Mouse (Mus musculus) cerebellum, adult 11-12 months (tissue): ENCODE results near the gene Fkbp15.
A peak's percentile ranks its signal among the peaks of the same experiment; 100 is the strongest.

Experiments
- DNase-seq: peaks from one replicate; pipeline ENCODE4 v3.0.0; 2022

Gene Fkbp15

DNA sequence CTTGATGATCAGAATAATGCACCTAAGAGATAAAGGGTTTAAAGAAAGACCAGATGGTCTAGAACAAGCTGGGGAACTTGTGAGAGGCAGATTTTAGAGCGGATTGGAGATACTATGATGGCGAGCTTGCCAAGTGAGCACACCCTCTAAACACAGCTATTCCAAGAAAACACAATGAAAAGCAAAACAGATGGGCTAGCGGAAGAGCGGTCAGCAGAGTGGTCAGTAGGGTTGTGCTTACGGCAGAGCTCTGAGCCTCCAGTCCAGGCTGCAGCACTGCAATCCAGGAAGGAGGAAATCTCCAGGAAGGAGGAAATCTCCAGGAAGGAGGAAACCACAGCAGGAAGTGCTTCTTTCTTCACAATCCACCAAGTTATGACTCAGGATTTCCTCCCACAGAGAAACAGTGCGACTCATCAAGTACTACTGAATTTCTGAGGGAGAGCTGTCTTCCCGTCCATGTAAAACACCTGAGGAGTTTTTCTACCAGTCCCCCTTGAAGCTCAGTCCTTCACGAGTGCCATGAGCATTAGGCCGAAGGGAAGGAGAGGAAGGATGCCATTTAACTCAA lies 46.6 kb downstream of the Fkbp15 start:
- DNase-seq = no peak

DNA sequence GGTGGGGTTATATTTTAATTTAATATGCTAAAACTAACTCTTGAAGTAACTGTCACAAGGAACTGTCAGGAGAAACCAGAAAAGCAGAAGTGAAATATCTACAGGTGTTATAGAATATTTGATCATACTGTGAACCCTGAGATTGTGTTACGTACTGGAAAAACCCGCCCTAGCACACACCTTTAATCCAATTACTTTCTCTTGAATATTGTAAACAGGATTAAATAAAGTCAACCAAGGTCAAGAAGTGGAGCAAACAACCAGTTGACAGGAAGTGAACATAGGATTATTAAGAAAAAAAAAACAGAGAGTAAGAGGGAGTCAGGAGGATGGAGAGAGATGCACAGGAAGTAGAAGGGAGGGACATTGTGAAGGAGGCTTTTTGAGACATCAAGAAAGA lies 47.5 kb downstream of the Fkbp15 start:
- DNase-seq = no peak

DNA sequence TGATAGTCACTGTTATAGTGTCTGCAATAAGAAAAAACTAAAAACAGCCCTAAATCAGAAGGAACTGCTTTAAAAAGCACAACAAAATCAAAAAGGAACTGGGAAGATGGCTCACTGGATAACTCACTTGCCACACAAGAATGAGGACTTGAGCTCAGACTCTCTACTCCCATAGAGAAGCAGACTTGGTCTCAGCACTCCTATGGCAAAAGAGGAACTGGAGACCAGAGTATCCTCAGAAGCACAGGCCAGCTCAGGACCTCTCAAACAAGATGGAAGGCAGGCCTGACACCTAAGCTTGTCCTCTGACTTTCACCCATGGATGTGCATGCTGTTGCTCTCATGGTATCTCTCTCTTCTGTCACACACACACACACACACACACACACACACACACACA lies 51.9 kb downstream of the Fkbp15 start:
- DNase-seq = no peak

DNA sequence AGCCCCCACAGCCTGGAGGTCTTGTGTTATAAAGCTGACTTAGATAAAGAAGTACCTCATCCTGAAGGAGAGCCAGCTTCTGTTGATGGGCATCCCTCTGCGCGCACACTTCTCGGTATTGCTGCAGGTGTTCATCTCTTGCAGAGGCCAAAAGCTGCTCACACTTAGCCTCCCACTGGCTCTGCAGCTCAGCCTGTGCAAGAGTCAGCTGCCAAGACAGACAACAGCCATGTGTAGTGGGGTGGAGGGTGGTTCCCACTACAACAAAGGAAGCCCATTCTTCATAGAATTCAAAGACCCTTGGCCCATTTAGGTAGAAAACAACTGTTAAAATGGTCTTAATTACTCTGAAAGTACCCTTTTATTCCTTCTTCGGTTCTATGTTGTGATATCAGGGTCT lies 53.5 kb downstream of the Fkbp15 start:
- DNase-seq = no peak

DNA sequence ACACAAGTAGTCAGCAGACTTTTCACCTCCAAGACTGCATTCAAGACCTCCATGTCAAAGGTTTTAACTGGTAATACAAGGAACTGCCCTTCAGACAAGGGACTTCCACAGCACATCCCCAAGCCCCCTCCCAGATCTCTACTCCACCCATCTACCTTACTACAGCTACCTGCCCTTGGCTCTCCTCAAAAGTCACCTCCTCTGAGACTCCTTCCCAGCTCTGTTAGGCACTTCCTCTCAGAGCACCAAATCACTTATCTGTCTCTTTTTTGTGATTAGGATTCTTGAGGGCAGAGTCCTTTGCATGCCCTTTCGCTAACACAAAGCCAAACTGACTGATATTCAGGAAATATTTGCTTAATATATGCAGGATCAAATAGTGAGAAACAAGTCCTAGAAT lies 54.0 kb downstream of the Fkbp15 start:
- no peak for DNase-seq

DNA sequence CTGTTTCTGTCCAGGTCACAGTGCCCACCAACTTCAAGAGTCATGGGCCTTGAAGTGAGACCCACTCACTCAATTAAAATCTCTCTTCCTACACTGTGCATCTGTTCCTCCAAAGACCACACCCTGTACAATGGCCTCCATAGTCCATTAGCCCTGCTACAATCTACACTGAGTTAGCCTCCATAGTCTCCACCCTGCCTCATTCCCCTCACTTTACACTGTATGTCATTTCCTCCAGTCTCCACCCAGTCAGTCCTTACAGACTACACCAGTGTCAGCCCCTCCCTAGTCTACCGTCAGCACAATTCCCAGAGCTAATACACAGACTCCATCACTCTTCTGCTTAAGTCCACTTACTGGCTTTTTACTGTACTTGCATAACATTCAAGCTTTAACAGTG lies 57.1 kb downstream of the Fkbp15 start:
- DNase-seq = no peak

DNA sequence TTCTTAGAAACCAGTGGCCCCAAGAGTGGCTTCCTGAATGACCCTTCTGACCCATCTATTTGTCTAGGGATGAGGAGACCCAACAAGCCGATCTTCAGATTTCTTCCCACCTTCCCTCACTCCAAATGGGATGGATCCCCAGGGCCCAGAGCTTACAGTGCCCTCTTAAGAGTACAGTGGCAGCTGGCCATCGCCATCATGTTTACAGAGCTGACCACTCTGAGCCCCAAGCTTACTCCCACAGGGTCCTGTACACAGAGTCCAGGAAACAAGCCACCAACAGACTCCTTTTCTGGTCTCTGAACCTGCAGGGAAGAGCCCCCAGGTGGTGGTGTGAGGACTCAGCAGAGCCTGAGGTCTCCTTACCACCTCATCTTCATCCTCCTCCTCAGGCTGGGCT lies 57.6 kb downstream of the Fkbp15 start:
- no peak for DNase-seq

DNA sequence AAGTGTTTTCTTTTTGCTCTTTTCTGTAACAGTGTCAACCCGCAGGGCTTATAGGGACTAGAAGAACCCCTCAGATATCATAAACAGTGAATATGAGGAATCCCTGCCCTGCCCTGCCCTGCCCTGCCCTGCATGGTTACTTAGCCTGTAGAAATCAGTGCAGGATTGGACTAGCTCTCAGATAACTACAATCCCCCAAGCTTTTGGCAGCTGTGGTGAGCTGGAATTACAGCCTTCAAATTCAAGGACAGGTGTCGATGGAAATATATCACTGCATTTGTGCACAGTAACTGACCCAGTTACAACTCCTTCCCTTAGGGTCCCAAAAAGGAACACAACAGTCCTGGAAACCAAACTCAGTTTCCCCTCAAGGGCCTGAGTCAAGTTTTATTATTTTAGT lies 60.3 kb downstream of the Fkbp15 start:
- no peak for DNase-seq

DNA sequence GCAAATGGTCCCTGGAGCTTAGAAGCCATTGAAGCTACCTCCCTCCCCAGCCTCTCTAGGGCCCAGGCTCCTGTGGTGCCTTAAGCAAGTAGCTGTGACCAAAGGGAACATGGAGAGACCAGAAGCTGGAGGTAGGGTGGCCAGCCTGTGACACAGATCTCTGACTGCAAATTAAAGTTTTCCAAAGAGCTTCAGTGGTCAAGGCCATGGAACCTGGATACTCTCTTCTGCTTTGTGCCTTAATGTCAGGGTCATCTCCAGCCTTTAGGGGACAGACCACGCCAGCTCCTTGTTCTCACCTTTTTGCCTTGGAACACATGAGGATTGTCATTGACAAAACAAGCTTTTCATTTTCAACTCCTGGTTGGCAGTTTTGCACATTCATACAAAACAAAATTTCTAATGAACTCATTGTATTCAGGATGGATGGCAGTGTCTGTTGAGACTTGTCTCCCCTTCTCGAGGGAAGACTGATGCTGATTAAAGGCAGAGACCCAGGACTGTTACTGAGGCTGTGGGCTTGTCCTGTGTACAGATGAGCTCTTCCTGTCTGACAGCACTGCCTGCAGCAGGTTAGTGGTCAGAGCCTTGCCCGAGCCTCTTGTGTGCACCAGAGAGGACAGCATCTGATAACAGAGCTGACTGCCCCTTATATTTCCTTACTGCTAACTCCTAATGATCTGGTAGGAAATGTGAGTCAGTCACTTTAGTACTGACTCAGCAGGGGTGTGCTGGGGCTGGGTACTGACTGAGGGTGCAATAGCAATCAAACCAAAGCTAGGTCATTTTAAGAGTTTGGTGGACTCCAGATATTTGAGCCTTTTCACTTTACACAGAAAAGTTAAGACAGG lies 62.8 kb downstream of the Fkbp15 start:
- no peak for DNase-seq

DNA sequence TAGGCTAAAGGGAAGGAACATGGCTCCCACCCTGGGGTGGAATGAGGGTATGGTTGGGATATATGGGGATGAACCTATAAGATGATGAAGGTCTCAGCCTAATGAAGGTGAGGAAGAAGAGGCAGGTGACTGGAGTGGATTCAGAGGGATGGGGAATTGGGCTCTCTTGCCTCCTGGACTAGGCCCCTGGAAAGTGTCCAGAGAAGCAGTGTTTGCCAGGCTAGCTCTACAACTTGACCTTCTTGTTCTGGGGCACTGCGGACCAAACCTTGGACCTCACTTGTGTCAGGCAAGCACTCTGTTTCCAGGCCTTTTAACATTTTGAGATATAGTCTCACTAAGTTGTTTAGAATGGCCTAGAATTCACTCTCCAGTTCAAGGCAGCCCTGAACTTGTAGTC lies 65.6 kb downstream of the Fkbp15 start:
- DNase-seq = no peak

DNA sequence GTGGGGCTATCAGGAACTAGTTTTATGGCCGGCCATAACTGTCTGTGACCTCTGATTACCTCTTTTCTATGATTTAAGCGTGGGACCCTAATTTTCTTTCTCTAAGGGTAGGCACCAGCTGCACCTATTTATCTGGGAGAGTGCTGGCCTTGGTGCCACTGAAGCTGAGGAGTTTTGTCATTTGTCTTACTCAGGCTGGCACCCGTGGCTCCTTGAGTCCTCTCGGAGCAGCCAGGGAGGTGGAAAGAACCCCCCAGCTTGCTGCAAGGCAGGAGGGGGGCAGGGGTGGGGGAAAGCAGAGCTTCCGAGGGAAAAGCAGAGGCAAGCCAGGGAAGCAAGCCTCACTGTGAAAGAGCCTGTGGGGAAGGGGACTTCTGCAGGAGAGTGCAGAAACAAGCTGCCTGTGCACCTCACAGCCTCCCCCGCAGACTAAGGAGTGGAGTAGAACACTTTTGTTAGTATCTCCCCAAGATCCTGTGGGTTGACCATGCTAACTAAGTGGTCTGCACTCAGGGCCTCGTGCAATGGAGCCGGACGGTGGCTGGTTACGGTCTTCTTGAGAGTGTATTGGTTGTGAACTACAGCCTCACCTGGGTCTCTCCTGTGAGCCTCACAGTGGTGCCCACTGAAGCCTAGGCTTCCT lies 67.0 kb downstream of the Fkbp15 start:
- no peak for DNase-seq

DNA sequence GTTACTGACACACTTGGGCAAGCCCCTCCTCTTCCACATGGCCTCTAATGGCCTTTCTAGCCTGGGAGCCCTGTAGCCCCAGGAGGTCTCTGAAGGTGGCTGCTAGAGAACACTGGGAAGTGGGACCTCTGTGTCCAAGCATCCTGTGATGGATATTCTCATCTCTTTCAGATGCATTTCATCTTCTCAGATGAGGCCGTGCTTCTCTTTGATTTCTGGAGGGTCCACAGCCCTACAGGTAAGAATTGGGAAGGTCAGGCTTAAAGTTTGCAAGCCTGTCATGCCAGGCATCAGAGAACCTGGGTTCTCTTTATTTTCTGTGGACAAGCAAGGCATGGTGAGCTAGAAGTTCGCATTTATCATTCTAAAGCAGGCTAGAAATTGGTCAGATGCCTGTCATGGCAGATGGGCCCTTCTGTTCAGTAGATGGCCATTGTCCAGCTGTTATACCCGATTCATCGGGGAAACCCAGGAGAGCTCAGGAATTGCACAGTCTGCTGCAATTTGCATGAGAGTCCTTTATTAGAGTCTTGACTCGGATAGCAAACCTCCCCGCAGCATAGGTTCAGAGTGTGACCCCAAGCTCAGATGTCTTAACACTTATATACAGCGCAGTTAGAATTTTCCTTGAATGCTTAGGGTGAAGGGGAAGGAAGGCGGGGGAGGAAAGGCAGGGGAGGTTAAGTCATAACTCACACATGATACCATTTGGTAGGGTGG lies 67.7 kb downstream of the Fkbp15 start:
- peak; percentile 52 for DNase-seq

DNA sequence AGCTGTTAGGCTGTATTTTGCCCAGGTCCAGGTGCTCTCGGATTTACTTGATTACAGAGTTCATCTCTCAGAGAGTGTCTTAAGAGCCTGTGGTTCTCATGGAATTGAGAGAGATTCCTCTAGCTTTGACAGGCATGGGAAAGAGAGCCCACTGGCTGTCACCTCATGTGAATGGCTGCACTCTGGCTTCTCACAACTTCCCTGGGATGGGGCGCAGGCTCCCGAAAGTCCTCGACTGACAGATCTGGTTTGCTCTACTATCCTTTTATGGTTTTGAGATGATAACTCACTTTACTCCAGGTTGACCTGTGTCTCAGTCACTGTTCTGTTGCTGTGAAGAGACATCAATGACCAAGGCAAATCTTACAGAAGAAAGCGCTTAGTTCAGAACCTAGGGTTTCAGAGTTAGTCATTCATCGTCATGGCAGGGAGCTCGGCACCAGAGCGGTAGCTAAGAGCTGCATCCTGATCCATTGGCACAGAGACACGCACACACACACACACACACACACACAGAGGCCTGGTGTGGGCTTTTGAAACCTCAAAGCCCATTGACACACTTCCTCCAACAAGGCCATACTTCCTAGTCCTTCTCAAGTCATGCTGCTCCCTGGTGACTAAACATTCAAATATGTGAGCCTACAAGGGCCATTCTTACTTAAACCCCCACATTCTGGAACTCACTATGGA lies 69.4 kb downstream of the Fkbp15 start:
- DNase-seq = no peak

DNA sequence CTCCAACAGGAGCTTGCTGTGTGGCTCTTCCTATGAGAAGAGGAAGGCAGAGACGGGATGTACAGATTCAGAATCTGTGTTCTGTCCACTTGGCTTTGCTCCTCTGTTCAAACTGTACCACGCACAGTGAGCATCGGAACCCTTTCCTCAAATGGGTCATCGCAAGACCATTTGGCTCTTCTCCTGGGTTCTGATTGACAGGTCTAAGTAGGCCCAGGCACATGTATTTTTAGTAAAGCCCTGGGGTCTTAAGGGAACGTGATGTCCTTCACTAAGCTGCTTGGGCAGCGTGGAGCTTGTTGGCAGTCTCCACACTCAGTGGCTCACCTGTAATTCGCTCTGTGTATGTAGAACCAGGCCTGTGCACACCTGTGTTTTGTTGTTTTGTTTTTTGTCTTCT lies 71.1 kb downstream of the Fkbp15 start:
- DNase-seq = no peak

DNA sequence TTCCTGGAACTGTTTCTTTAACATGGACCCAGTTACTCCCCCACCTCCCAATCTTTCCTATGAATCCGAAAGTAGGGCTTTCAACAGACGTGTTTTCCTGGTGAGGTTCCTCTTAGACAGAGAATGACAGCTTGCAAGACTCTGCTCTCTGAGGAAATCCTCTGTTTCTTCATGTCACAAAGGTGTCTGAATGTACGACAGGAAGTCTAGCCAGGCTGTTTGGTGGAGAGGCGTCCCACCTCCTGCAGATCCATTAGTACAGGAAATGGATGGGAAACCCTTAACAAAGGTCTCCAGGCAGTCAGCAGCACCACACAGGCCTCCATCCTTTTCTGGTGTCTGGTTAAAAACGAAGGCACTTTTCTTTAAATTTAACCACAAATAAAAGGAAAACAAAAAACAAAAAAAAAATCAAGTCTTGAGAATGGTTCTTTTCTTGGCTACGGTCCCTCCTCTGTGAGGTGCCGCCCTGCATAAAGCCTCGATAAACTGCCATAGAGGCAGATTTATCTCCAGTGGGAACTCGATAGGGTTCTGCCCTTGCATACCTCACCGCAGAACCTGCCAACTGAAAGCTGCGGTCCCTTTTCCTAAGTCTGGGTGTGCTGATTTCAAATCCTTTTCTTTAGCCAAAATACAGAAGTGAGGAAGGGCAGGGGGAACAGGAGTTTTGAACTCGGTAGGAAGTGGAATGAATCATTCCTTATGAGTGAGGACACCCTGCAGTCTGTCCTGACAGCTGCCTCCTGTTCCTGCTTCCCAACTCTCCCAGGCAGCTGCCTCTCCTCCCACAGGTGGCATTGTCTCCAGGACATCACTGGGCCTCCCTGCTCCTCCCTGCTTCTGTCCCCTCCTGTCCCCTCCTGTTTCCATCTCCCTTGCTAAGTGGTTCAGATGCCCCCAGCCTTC lies 73.1 kb downstream of the Fkbp15 start:
- no peak for DNase-seq

DNA sequence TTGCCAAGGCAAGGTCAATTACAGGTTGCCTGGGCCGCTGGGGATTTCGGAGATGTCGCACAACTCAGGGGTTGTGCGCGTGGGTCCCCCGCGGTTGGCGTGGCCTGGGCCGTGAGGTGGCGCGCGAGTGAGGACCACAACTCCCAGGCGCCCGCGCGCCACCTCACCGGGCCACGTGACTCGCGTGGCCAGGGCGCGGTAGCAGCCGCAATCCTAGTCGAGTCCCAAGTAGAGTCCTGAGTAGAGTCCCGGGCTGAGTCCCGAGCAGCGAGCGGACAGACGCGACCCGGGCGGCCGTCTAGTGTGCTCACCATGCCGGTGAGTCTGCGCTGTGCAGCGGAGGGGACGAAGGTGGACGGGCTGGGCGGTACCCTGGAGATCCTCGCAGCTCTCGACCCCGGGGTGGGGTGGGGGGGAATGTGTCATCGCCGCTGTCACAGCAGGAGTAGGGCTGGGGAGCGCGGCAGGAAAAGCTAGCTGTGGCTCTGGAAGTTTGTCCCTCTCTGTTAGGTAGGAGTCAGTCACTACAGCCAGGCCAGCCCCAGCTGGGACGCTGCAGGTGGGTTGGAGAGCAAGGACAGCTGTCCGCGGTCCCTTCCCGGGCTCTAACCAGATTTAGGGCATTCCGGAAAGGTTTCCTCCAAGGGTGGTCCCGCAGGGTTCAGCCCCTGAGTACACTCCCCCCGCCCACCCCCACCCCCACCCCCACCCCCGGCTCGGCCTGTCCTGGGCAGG lies 73.9 kb downstream of the Fkbp15 start:
- DNase-seq = peak; percentile 80

DNA sequence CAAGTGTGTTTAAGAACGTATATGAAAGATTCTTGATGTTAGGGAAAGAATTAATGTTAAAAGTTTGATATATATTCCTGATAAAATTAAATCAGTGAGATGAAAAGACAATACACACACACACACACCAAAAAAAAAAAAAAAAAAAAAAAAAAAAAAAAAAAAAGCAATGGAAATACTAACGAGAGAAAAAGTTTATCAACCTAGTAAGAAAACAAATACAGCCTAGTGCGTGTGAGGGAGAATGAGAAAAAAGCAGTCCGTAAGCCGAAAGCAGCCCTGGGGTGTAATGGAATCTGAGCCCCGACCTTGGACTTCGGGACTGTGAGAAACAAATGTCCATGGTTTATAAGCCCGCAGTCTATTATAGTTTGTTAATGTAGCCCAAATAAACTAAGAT lies 74.8 kb downstream of the Fkbp15 start:
- no peak for DNase-seq

DNA sequence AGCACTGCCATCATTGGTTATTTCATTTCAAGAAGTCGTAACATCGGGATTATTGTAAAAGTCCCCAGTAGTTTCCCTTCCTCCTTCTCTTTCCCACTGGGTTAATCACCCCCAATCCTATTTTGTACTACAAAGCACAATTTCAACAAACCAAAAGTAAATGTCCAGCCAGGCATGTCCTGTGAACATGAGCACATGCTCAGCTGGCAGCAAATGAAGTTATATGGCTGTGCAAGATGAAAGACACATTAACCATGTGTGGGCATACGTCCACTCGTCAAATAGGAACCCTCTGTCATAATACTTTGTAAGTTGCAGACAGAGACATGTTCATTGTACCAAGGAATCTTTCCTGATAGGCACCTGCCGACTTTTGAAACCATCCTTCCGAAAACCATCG lies 77.4 kb downstream of the Fkbp15 start:
- no peak for DNase-seq

DNA sequence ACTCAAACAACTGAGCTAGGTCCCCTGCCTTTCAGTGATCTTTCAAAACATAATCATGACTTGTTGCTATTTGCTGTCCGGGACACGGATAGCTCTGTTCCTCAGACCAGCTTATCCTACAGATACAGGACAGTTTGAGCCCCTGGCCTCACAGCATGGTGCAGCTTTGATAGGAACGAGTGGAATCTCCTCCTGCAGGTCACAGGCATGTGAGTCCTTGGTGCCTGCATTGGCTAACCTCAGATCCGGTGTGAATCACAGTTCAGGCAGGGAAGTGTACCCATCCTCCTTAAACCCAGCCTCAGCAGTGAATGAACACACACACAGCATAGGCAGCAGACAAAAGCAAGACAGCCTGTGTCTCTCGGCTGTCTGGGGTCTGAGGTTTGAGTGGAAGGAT lies 79.0 kb downstream of the Fkbp15 start:
- no peak for DNase-seq

DNA sequence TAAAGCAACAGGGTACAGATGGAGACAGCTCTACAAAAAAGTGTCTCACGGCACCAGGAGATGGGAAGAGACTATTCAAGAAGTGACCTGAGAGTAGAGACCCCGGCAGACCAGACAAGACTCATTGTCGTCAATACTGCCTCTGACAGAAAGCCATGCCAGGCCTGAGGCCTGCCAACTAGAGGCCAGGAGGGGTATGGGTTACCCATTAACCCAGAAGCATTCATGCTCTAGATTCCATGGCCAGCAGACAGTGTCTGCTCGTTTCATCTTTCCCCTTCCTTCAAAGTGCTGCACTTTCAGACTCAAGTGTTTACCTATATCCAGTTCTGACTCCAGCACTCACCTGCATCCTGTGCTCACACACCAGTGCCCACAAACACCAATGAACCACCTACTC lies 82.3 kb downstream of the Fkbp15 start:
- no peak for DNase-seq

DNA sequence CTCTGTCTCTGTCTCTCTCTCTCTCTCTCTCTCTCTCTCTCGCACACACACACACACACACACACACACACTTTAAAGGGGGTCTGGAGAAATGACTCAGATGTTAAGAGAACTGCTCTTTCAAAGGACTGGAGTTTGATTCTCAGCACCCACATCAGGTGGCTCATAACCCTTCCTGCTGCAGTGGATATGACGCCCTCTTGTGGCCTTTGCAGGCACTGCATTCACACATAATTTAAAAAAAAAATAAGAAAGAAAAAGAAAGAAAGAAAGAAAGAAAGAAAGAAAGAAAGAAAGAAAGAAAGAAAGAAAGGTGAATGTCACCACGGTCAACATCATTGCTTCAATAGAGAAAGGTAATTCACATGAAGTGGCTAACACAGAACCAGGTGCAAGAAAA lies 83.1 kb downstream of the Fkbp15 start:
- no peak for DNase-seq
